Mouse (Mus musculus): Measurements from ENCODE around the gene Xiap. TPM values are rescaled to one million over a fixed set of nuclear protein-coding genes. Genes with fewer than 3 reads are reported as not detected.
"Not testable (repeated sequence)": the region's sequence is repeated elsewhere in the genome, so short reads cannot be mapped to it uniquely, and the experiment has no call there.

The Xiap gene
- 27.8 and 32.2 TPM in 2 replicates for polyA plus RNA-seq (2012; rRNA removed)

GRCm38 (mm10) chrX:42059282-42060068 is at the start of gene Xiap:
TSS of gene Xiap (plus strand) at chrX:42059679.
- DNase-seq (ENCODE audit: low read depth): no peak
- TF ChIP-seq POLR2A (IDR thresholded peaks at IDR 0.05; ENCODE audit: borderline replicate concordance, extremely low read depth, insufficient read depth, insufficient read length, poor library complexity, severe bottlenecking) (no peak), CTCF (IDR thresholded peaks at IDR 0.05; ENCODE audit: borderline replicate concordance, extremely low read depth, insufficient read depth, insufficient read length) (no peak)

- TF ChIP-seq CTCF (IDR thresholded peaks at IDR 0.05; ENCODE audit: borderline replicate concordance, extremely low read depth, insufficient read depth, insufficient read length) (no peak), POLR2A (IDR thresholded peaks at IDR 0.05; ENCODE audit: borderline replicate concordance, extremely low read depth, insufficient read depth, insufficient read length, poor library complexity, severe bottlenecking) (no peak)
- no peak for DNase-seq (ENCODE audit: low read depth)
Observed at GRCm38 (mm10) chrX:42012677-42013208, 46.7 kb upstream of the Xiap start.

GRCm38 (mm10) chrX:42013776-42014175 is 45.7 kb upstream of the Xiap start:
- no peak for DNase-seq (ENCODE audit: low read depth)
- TF ChIP-seq CTCF (IDR thresholded peaks at IDR 0.05; ENCODE audit: borderline replicate concordance, extremely low read depth, insufficient read depth, insufficient read length): no peak
- no peak for TF ChIP-seq POLR2A (IDR thresholded peaks at IDR 0.05; ENCODE audit: borderline replicate concordance, extremely low read depth, insufficient read depth, insufficient read length, poor library complexity, severe bottlenecking)

- TF ChIP-seq POLR2A (IDR thresholded peaks at IDR 0.05; ENCODE audit: borderline replicate concordance, extremely low read depth, insufficient read depth, insufficient read length, poor library complexity, severe bottlenecking) (no peak), CTCF (IDR thresholded peaks at IDR 0.05; ENCODE audit: borderline replicate concordance, extremely low read depth, insufficient read depth, insufficient read length) (no peak)
- no peak for DNase-seq (ENCODE audit: low read depth)
Observed at GRCm38 (mm10) chrX:42014502-42014901, 45.0 kb upstream of the Xiap start.

DNA sequence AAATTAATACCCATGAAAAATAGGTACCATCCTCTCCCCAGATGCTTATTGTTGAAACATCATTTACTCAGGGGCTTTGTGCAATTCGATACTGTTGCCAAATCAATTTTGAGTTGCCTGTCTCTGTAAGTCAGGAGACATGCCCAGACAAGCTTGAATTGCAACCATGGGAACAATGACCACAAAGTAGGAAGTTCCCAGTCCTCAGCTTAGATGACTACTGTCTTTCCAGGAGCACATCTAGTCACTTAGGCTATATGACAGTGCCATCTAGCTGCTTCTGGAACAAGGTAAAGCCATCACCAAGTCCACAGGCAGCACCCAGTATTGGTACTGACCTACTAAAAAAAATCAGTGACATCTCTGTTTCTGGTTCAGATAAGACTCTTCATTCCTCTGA is 41.4 kb upstream of the Xiap start:
- peak; percentile 26 for DNase-seq (ENCODE audit: low read depth)
- no peak for TF ChIP-seq CTCF (IDR thresholded peaks at IDR 0.05; ENCODE audit: borderline replicate concordance, extremely low read depth, insufficient read depth, insufficient read length)
- no peak for TF ChIP-seq POLR2A (IDR thresholded peaks at IDR 0.05; ENCODE audit: borderline replicate concordance, extremely low read depth, insufficient read depth, insufficient read length, poor library complexity, severe bottlenecking)

GRCm38 (mm10) chrX:42019441-42019840 is 40.0 kb upstream of the Xiap start:
- no peak for DNase-seq (ENCODE audit: low read depth)
- TF ChIP-seq POLR2A (IDR thresholded peaks at IDR 0.05; ENCODE audit: borderline replicate concordance, extremely low read depth, insufficient read depth, insufficient read length, poor library complexity, severe bottlenecking): no peak
- TF ChIP-seq CTCF (IDR thresholded peaks at IDR 0.05; ENCODE audit: borderline replicate concordance, extremely low read depth, insufficient read depth, insufficient read length): no peak

DNA sequence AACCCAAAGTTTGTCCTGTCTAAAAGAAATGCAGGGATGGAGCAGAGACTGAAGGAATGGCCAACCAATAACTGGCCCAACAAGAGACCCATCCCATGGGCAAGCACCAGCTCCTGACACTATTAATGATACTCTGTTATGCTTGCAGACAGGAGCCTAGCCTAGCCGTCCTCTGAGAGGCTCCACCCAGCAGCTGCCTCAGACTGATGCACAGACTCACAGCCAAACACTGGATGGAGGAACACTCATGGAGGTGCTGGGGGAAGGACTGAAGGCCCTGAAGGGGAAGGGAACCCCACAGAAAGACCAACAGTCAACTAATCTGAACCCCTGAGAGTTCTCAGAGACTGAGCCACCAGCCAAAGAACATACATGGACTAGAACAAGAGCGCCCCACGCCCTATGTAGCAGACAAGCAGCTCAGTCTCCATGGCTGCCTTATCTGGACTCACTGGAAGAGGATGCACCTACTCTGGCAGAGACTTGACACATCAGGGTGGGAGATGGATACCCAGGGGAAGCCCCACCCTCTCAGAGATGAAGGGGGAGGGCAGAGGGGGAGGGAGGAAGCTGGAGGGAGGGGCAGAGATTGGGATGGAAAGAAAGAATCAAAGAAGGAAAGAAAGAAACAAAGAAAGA is 33.6 kb upstream of the Xiap start:
- DNase-seq (ENCODE audit: low read depth): not testable (repeated sequence)

GRCm38 (mm10) chrX:42026981-42027380 is 32.5 kb upstream of the Xiap start:
- not testable (repeated sequence) for DNase-seq (ENCODE audit: low read depth)

GRCm38 (mm10) chrX:42033111-42033693 is 26.3 kb upstream of the Xiap start:
- peak; percentile 72 for DNase-seq (ENCODE audit: low read depth)
- TF ChIP-seq POLR2A (IDR thresholded peaks at IDR 0.05; ENCODE audit: borderline replicate concordance, extremely low read depth, insufficient read depth, insufficient read length, poor library complexity, severe bottlenecking): no peak
- TF ChIP-seq CTCF (IDR thresholded peaks at IDR 0.05; ENCODE audit: borderline replicate concordance, extremely low read depth, insufficient read depth, insufficient read length): peak; percentile 69; the same call in 1 of the 2 replicates

GRCm38 (mm10) chrX:42033911-42034310 is 25.6 kb upstream of the Xiap start:
- peak; percentile 43 for DNase-seq (ENCODE audit: low read depth)
- TF ChIP-seq POLR2A (IDR thresholded peaks at IDR 0.05; ENCODE audit: borderline replicate concordance, extremely low read depth, insufficient read depth, insufficient read length, poor library complexity, severe bottlenecking): no peak
- no peak for TF ChIP-seq CTCF (IDR thresholded peaks at IDR 0.05; ENCODE audit: borderline replicate concordance, extremely low read depth, insufficient read depth, insufficient read length)

- TF ChIP-seq CTCF (IDR thresholded peaks at IDR 0.05; ENCODE audit: borderline replicate concordance, extremely low read depth, insufficient read depth, insufficient read length) (no peak), POLR2A (IDR thresholded peaks at IDR 0.05; ENCODE audit: borderline replicate concordance, extremely low read depth, insufficient read depth, insufficient read length, poor library complexity, severe bottlenecking) (no peak)
- DNase-seq (ENCODE audit: low read depth): no peak
Observed at GRCm38 (mm10) chrX:42039481-42039880, 20.0 kb upstream of the Xiap start.

GRCm38 (mm10) chrX:42044935-42045334 is 14.5 kb upstream of the Xiap start:
- TF ChIP-seq POLR2A (IDR thresholded peaks at IDR 0.05; ENCODE audit: borderline replicate concordance, extremely low read depth, insufficient read depth, insufficient read length, poor library complexity, severe bottlenecking) (no peak), CTCF (IDR thresholded peaks at IDR 0.05; ENCODE audit: borderline replicate concordance, extremely low read depth, insufficient read depth, insufficient read length) (no peak)
- DNase-seq (ENCODE audit: low read depth): no peak

Measured in brain, embryonic 14.5 days (tissue).